Mouse (Mus musculus) cortical plate, adult 2 months (tissue): ENCODE measurements around the gene Atg101. TPM values are rescaled to one million over a fixed set of nuclear protein-coding genes. Genes with fewer than 3 reads are reported as not detected.

ENCODE experiments used
- H3K27ac ChIP-seq: fragments of 200-500 bp; 2 replicates; pipeline ENCODE4 v1.5.1; 2012; ENCODE audit warnings: low read length, control low read depth, inconsistent platforms; ENCODE audit not compliant: insufficient read depth
- H3K4me1 ChIP-seq: fragments of 200-500 bp; 2 replicates; pipeline ENCODE4 v1.6.1; 2011; ENCODE audit warnings: low read length; ENCODE audit not compliant: control insufficient read depth, insufficient read depth
- H3K4me3 ChIP-seq: fragments of 200-500 bp; 2 replicates; pipeline ENCODE4 v1.5.1; 2011; ENCODE audit warnings: mild to moderate bottlenecking, low read length, control low read depth; ENCODE audit not compliant: insufficient read depth
- CTCF ChIP-seq: fragments of 200-500 bp; IDR thresholded peaks from 2 replicates; pipeline ENCODE4 v1.5.1; 2011; ENCODE audit warnings: mild to moderate bottlenecking, control low read depth, low read length; ENCODE audit not compliant: insufficient read depth; ENCODE audit errors: extremely low read depth
- POLR2A ChIP-seq: fragments of 200-500 bp; IDR thresholded peaks from 2 replicates; pipeline ENCODE4 v1.6.1; 2011; ENCODE audit warnings: mild to moderate bottlenecking, low read length, control low read depth; ENCODE audit not compliant: insufficient read depth; ENCODE audit errors: extremely low read depth
- polyA plus RNA-seq: library from polyadenylated mRNA; depleted of rRNA; stranded (reverse); fragments of >200 nt; gene quantifications from 2 replicates; pipeline ENCODE4 v1.2.3, GENCODE M21; 2012

The Atg101 gene
- polyA plus RNA-seq, 1 experiment = 55.3 TPM

GRCm38 (mm10) chr15:101253886-101254795 is 29.9 kb upstream of the Atg101 start, which contains the start of gene Nr4a1:
Gene Nr4a1, plus strand, starts transcription at chr15:101254269.
- H3K27ac ChIP-seq = peak within 1 kb of the TSS; percentile 95
- peak within 1 kb of the TSS; percentile 66 for H3K4me3 ChIP-seq
- TF ChIP-seq POLR2A (0 out of 2 replicates have a peak, but pooled peaks have one; percentile 22), CTCF (no peak)
- peaks cover 12% of the 10 kb centered on the region for H3K4me1 ChIP-seq

DNA sequence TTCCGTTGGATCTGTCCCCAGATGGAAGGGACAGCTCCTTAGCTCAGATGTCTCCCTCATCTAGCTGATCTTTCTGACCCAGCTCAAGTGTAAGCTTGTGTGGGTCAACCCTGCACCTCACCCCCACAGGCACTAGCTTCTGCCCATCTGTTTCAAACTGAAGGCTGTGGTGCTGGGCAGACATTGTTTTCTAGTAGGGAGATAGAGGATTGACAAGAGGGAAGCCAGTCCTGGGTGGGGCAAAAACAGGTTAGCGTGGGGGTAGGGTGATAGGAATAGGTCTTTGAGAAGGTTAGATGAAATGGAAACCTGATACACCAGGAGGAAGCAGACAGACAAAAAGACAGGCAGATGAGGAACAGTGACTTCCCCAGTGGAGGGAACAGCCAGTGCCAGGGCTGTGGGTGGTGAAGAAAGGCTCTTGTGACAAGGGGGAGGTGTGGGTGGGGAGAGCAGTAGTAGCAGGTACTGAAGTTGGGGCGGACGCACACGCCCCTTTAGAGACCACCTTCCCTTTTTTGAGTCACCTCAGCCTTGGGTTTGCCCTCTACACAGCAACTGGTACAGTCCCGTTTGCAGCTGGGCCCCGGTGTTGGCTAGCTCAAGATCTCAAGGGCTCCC is 28.1 kb upstream of the Atg101 start:
- TF ChIP-seq CTCF (no peak), POLR2A (no peak)
- Histone ChIP-seq H3K4me3 (peak overlapping the region; percentile 66), H3K4me1 (peaks cover 12% of the 10 kb centered on the region), H3K27ac (no peak overlapping the region)

- TF ChIP-seq POLR2A (no peak), CTCF (no peak)
- H3K27ac ChIP-seq = no peak overlapping the region
- H3K4me1 ChIP-seq = peaks cover 12% of the 10 kb centered on the region
- peak overlapping the region; percentile 66 for H3K4me3 ChIP-seq
These were observed 27.4 kb upstream of the Atg101 start for GRCm38 (mm10) chr15:101256463-101257206.

DNA sequence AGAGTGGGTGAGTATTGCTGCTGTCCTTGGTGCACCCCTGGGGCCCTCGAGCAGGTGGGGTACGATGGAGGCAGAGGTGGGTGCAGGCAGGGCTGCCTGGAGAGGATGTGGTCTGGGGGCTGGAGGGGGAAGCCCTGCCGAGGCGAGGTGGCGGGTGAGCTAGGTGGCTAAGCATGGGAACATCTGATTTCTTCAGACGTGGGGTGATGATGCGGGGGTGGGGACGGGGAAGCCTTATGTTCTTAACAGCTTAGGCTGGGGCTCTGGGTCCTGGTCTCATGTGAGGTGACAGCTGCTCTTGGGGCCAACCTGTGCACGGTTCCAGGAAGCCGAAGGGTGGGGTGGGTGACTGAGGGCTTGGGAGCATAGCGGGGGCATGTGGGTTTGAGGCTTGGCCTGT is 25.7 kb upstream of the Atg101 start:
- Histone ChIP-seq H3K27ac (no peak overlapping the region), H3K4me3 (no peak overlapping the region), H3K4me1 (peaks cover 13% of the 10 kb centered on the region)
- no peak for TF ChIP-seq POLR2A
- no peak for TF ChIP-seq CTCF

DNA sequence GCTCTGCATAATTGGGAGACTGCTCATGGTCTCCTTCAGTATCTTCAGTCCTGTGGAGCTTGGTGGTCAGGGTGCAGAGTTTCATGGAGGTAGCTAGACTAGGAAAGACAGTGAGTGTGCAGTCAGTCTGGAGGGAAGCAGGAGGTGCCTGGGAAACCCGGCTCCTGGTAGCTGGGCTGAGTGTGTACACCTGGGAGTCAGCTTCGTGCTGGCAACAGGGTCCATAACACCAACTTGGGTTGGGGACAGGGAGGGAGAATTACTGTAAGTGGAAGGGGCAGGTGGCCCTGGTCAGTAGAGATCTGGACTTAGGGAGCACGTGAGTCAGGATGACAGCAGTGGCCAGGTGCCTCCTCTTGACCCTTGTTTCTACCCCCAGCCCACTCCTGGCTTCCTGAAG is 24.1 kb upstream of the Atg101 start:
- peaks cover 13% of the 10 kb centered on the region for H3K4me1 ChIP-seq
- H3K27ac ChIP-seq = 0 out of 2 replicates have a peak overlapping the region, but pooled peaks have one; percentile 21
- no peak overlapping the region for H3K4me3 ChIP-seq
- TF ChIP-seq CTCF = no peak
- TF ChIP-seq POLR2A = no peak

- Histone ChIP-seq H3K27ac (0 out of 2 replicates have a peak overlapping the region, but pooled peaks have one; percentile 21), H3K4me3 (no peak overlapping the region), H3K4me1 (peaks cover 13% of the 10 kb centered on the region)
- TF ChIP-seq POLR2A (no peak), CTCF (no peak)
These were observed 23.7 kb upstream of the Atg101 start for GRCm38 (mm10) chr15:101260387-101260786.

- peaks cover 13% of the 10 kb centered on the region; the same call in 1 of the 2 replicates for H3K4me1 ChIP-seq
- H3K27ac ChIP-seq = peak overlapping the region; percentile 15; the same call in 1 of the 2 replicates
- TF ChIP-seq CTCF (no peak), POLR2A (no peak)
- H3K4me3 ChIP-seq = no peak overlapping the region
These were observed 23.0 kb upstream of the Atg101 start for GRCm38 (mm10) chr15:101260874-101261622.

- Histone ChIP-seq H3K27ac (no peak overlapping the region), H3K4me3 (no peak overlapping the region), H3K4me1 (peaks cover 10% of the 10 kb centered on the region; the same call in 1 of the 2 replicates)
- TF ChIP-seq POLR2A = no peak
- TF ChIP-seq CTCF = no peak
These were observed 21.6 kb upstream of the Atg101 start for GRCm38 (mm10) chr15:101262502-101262901.
